Mouse (Mus musculus) regulatory T cell (primary cell): ENCODE results near the gene Prss53.
"Not testable (repeated sequence)": the region's sequence is repeated elsewhere in the genome, so short reads cannot be mapped to it uniquely, and the experiment has no call there.

ENCODE experiments used
- in situ Hi-C: fragments of 300-600 bp; cut with MboI, MseI; formaldehyde crosslinking; loops from one replicate; pipeline ENCODE4 v1.15.1; 2025; ENCODE audit warnings: high pct_unique_total_duplicates

Prss53 gene

GRCm38 (mm10) chr7:127875627-127876001 is 15.2 kb downstream of the Prss53 start:
- in situ Hi-C loops: no loop called here

- in situ Hi-C loops: no loop called here
These were observed 15.8 kb downstream of the Prss53 start for GRCm38 (mm10) chr7:127874812-127875626.

GRCm38 (mm10) chr7:127870136-127870821 is 20.5 kb downstream of the Prss53 start:
- in situ Hi-C loops: no loop called here

- in situ Hi-C loops: loop anchor here (5.0 kb wide), 1 partner anchor 62 kb away; no protein-coding TSS in a partner anchor
These were observed 21.5 kb downstream of the Prss53 start for GRCm38 (mm10) chr7:127869149-127869810.

GRCm38 (mm10) chr7:127867641-127868040 is 23.1 kb downstream of the Prss53 start:
- in situ Hi-C loops: loop anchor here (5.0 kb wide), 1 partner anchor 60 kb away; no protein-coding TSS in a partner anchor

GRCm38 (mm10) chr7:127866434-127866833 is 24.3 kb downstream of the Prss53 start:
- in situ Hi-C loops: loop anchor here (5.0 kb wide), 1 partner anchor 59 kb away; no protein-coding TSS in a partner anchor

GRCm38 (mm10) chr7:127858258-127858657 is 32.5 kb downstream of the Prss53 start:
- in situ Hi-C loops: no loop called here

GRCm38 (mm10) chr7:127850906-127851305 is 39.9 kb downstream of the Prss53 start:
- in situ Hi-C loops: no loop called here

- in situ Hi-C loops: no loop called here
These were observed 40.5 kb downstream of the Prss53 start for GRCm38 (mm10) chr7:127849973-127850875.

- in situ Hi-C loops: no loop called here
These were observed 48.6 kb downstream of the Prss53 start for GRCm38 (mm10) chr7:127842001-127842718.

- in situ Hi-C loops: no loop called here
These were observed 49.3 kb downstream of the Prss53 start for GRCm38 (mm10) chr7:127841340-127842000.

- in situ Hi-C loops: no loop called here
These were observed 49.9 kb downstream of the Prss53 start for GRCm38 (mm10) chr7:127840886-127841285.

GRCm38 (mm10) chr7:127840031-127840430 is 50.7 kb downstream of the Prss53 start:
- in situ Hi-C loops: not testable (repeated sequence)

- in situ Hi-C loops: not testable (repeated sequence)
These were observed 52.9 kb downstream of the Prss53 start for GRCm38 (mm10) chr7:127837878-127838277.

GRCm38 (mm10) chr7:127837473-127837872 is 53.3 kb downstream of the Prss53 start:
- in situ Hi-C loops: no loop called here
